Mouse (Mus musculus) forebrain, postnatal 0 days (tissue): Measurements from ENCODE around the gene Ankrd60. TPM values are rescaled to one million over a fixed set of nuclear protein-coding genes. Genes with fewer than 3 reads are reported as not detected.

Experiments
- ATAC-seq: fragments of 200-750 bp; cut with Nextera tagmentation; 2 replicates; pipeline ENCODE4 v1.8.0; 2017; ENCODE audit warnings: mild to moderate bottlenecking, moderate library complexity
- DNase-seq: peaks from one replicate; pipeline ENCODE4 v3.0.0-alpha.2; 2015
- H3K27ac ChIP-seq: fragments of 300-500 bp; sonication (generic); 2 replicates; pipeline ENCODE4 v1.5.1; 2014; ENCODE audit warnings: low read depth, mild to moderate bottlenecking, antibody characterized with exemption, low read length, moderate library complexity, mixed read lengths
- H3K27me3 ChIP-seq: fragments of 300-500 bp; sonication (generic); 2 replicates; pipeline ENCODE4 v1.6.1; 2014; ENCODE audit warnings: mild to moderate bottlenecking, low read length, mixed read lengths; ENCODE audit not compliant: insufficient read depth
- H3K36me3 ChIP-seq: fragments of 300-500 bp; sonication (generic); 2 replicates; pipeline ENCODE4 v1.6.1; 2014; ENCODE audit warnings: mild to moderate bottlenecking, moderate library complexity; ENCODE audit not compliant: insufficient read depth
- H3K4me1 ChIP-seq: fragments of 300-500 bp; sonication (generic); 2 replicates; pipeline ENCODE4 v1.6.1; 2014; ENCODE audit warnings: antibody characterized with exemption; ENCODE audit not compliant: insufficient read depth
- H3K4me2 ChIP-seq: fragments of 300-500 bp; sonication (generic); 2 replicates; pipeline ENCODE4 v1.6.1; 2014; ENCODE audit warnings: low read depth, mild to moderate bottlenecking, moderate library complexity
- H3K4me3 ChIP-seq: fragments of 300-500 bp; sonication (generic); 2 replicates; pipeline ENCODE4 v1.5.1; 2014; ENCODE audit warnings: low read depth, low read length, mixed read lengths
- H3K9ac ChIP-seq: fragments of 300-500 bp; sonication (generic); 2 replicates; pipeline ENCODE4 v1.6.1; 2014; ENCODE audit warnings: mild to moderate bottlenecking
- H3K9me3 ChIP-seq: fragments of 300-500 bp; sonication (generic); 2 replicates; pipeline ENCODE4 v1.6.1; 2016; ENCODE audit warnings: low read length
- CTCF ChIP-seq: sonication (generic); IDR thresholded peaks from 2 replicates; pipeline ENCODE4 v1.5.1; 2016; ENCODE audit warnings: antibody characterized with exemption, control low read depth, low read depth
- WGBS: fragments of 180-500 bp; shearing (Covaris S2); extraction: QIAGEN DNeasy Blood & Tissue Kit; methylation state at CpG from one replicate; pipeline ENCODE4 v1.1.7; 2014; 5-methylcytosine and 5-hydroxymethylcytosine counted together
- polyA plus RNA-seq: library from polyadenylated mRNA; unstranded; fragments of >200 nt; fragmentation: Nextera tagmentation; extraction: Ambion mirVana; gene quantifications from 2 replicates; pipeline ENCODE4 v1.2.1, GENCODE M21; 2015
- total RNA-seq: library from RNA; depleted of rRNA; stranded (reverse); fragments of >200 nt; gene quantifications from 2 replicates; pipeline ENCODE4 v1.2.3, GENCODE M21; 2014

The Ankrd60 gene
- total and polyA plus RNA-seq, 2 experiments from 2014 or later = not detected

GRCm38 (mm10) chr2:173594313-173595063 is 16.3 kb upstream of the Ankrd60 start:
- ATAC-seq (no peak), DNase-seq (no peak)
- no peak overlapping the region for H3K27ac ChIP-seq
- WGBS = 60% methylated on average over 11 of the region's 11 CpGs
- no peaks in the 10 kb centered on the region for H3K27me3 ChIP-seq
- no peaks in the 10 kb centered on the region for H3K4me1 ChIP-seq
- 0 out of 2 replicates have a peak, but pooled peaks cover 3% of the 10 kb centered on the region for H3K36me3 ChIP-seq
- no peak overlapping the region for H3K9ac ChIP-seq
- H3K4me3 ChIP-seq = no peak overlapping the region
- H3K4me2 ChIP-seq = no peak overlapping the region
- no peak for TF ChIP-seq CTCF
- no peaks in the 10 kb centered on the region for H3K9me3 ChIP-seq

DNA sequence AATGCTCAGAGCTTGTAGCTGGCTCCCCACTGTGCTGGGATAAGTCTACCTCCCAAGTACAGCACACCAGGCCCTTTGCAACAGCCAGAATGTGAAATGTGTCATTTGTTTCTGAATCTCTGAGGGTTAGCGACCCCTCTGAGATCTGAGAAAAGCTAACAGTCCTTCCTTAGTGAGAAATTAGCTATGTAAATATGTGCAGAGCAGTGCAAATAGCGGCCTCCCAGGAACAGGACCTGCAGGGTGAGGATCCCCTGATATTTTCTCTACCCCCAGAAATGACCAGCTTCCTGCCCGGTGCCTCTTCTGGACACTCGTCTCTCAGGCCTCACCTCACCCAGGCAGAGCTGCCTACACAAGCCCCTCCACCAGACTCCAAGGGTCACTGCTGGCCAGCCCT is 15.7 kb upstream of the Ankrd60 start:
- DNase-seq (no peak), ATAC-seq (no peak)
- H3K4me3 ChIP-seq = no peak overlapping the region
- H3K9ac ChIP-seq = no peak overlapping the region
- no peak overlapping the region for H3K4me2 ChIP-seq
- no peaks in the 10 kb centered on the region for H3K4me1 ChIP-seq
- no peaks in the 10 kb centered on the region for H3K27me3 ChIP-seq
- H3K9me3 ChIP-seq = no peaks in the 10 kb centered on the region
- H3K27ac ChIP-seq = no peak overlapping the region
- TF ChIP-seq CTCF = no peak
- 54% methylated on average over 4 of the region's 4 CpGs for whole genome bisulfite sequencing
- 0 out of 2 replicates have a peak, but pooled peaks cover 3% of the 10 kb centered on the region for H3K36me3 ChIP-seq

GRCm38 (mm10) chr2:173592781-173593180 is 14.6 kb upstream of the Ankrd60 start:
- Histone ChIP-seq H3K4me3 (no peak overlapping the region), H3K36me3 (0 out of 2 replicates have a peak, but pooled peaks cover 3% of the 10 kb centered on the region), H3K4me1 (no peaks in the 10 kb centered on the region), H3K27me3 (no peaks in the 10 kb centered on the region), H3K4me2 (no peak overlapping the region), H3K9me3 (no peaks in the 10 kb centered on the region), H3K9ac (no peak overlapping the region), H3K27ac (no peak overlapping the region)
- DNase-seq = no peak
- WGBS = 56% methylated on average over 9 of the region's 9 CpGs
- TF ChIP-seq CTCF = peak; percentile 40
- ATAC-seq = peak; percentile 74; the same call in 1 of the 2 replicates

- Histone ChIP-seq H3K4me3 (no peak overlapping the region), H3K27me3 (peaks cover 21% of the 10 kb centered on the region), H3K4me1 (no peaks in the 10 kb centered on the region), H3K4me2 (no peak overlapping the region), H3K9me3 (no peaks in the 10 kb centered on the region; the same call in 1 of the 2 replicates), H3K9ac (no peak overlapping the region), H3K36me3 (0 out of 2 replicates have a peak, but pooled peaks cover 3% of the 10 kb centered on the region), H3K27ac (no peak overlapping the region)
- no peak for DNase-seq
- 81% methylated on average over 5 of the region's 5 CpGs for WGBS
- no peak for TF ChIP-seq CTCF
- ATAC-seq = no peak
Observed at GRCm38 (mm10) chr2:173587411-173587810, 9.2 kb upstream of the Ankrd60 start.

GRCm38 (mm10) chr2:173586118-173586968 is 8.2 kb upstream of the Ankrd60 start:
- under 1% methylated on average over 68 of the region's 68 CpGs for WGBS
- Histone ChIP-seq H3K4me1 (no peaks in the 10 kb centered on the region), H3K27me3 (peaks cover 21% of the 10 kb centered on the region), H3K9me3 (no peaks in the 10 kb centered on the region; the same call in 1 of the 2 replicates), H3K36me3 (no peaks in the 10 kb centered on the region), H3K4me2 (peak overlapping the region; percentile 59), H3K9ac (peak overlapping the region; percentile 2; the same call in 1 of the 2 replicates), H3K27ac (no peak overlapping the region), H3K4me3 (peak overlapping the region; percentile 39)
- peak; percentile 77 for TF ChIP-seq CTCF
- DNase-seq = peak; percentile 72
- ATAC-seq = peak; percentile 47; the same call in 1 of the 2 replicates

GRCm38 (mm10) chr2:173585387-173586117 is 7.4 kb upstream of the Ankrd60 start:
- H3K27ac ChIP-seq = no peak overlapping the region

More at GRCm38 (mm10) chr2:173585387-173586117, 7.4 kb upstream of the Ankrd60 start:
- peak overlapping the region; percentile 39 for H3K4me3 ChIP-seq
- WGBS = 3% methylated on average over 54 of the region's 54 CpGs
- H3K9ac ChIP-seq = 0 out of 2 replicates have a peak overlapping the region, but pooled peaks have one; percentile 23
- H3K27me3 ChIP-seq = peaks cover 21% of the 10 kb centered on the region
- DNase-seq (peak; percentile 89), ATAC-seq (peak; percentile 98)
- H3K9me3 ChIP-seq = no peaks in the 10 kb centered on the region; the same call in 1 of the 2 replicates
- no peaks in the 10 kb centered on the region for H3K36me3 ChIP-seq
- peak overlapping the region; percentile 59 for H3K4me2 ChIP-seq
- TF ChIP-seq CTCF = peak; percentile 74
- no peaks in the 10 kb centered on the region for H3K4me1 ChIP-seq
